Mouse (Mus musculus) adrenal gland, adult 18-20 months (tissue): ENCODE measurements around the gene Elf4. TPM values are rescaled to one million over a fixed set of nuclear protein-coding genes. Genes with fewer than 3 reads are reported as not detected.
"Not testable (repeated sequence)": the region's sequence is repeated elsewhere in the genome, so short reads cannot be mapped to it uniquely, and the experiment has no call there.

Source experiments
- DNase-seq, 2 experiments: peaks; one replicate each; pipeline ENCODE4 v3.0.0; 2021 to 2022; ENCODE audit warnings: low spot score in 2 of 2
- total RNA-seq, 2 experiments: library from RNA; stranded (reverse); gene quantifications; 1 replicate in 1 of 2; 2 replicates in 1 of 2; pipeline ENCODE4 v1.2.3; 2021

Gene Elf4
- total RNA-seq, 2 experiments from 2014 or later = 9.9 to 14.6 TPM

GRCm38 (mm10) chrX:48439036-48439435, 23.9 kb downstream of the Elf4 start:
- DNase-seq = no peak

DNA sequence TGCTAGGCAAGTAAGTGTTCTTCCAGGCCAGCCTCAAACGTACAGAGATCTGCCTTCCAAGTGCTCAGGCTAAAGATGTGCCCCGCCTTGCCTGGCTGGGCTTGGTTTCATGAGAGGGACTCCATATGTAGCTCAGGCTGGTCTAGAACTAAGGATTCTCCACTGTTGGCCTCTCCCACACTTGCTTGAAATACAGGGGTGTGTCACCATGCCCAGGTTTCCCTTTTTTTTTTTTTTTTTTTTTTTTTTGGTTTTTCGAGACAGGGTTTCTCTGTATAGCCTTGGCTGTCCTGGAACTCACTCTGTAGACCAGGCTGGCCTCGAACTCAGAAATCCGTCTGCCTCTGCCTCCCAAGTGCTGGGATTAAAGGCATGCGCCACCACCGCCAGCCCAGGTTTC, 26.9 kb downstream of the Elf4 start:
- not testable (repeated sequence) for DNase-seq

DNA sequence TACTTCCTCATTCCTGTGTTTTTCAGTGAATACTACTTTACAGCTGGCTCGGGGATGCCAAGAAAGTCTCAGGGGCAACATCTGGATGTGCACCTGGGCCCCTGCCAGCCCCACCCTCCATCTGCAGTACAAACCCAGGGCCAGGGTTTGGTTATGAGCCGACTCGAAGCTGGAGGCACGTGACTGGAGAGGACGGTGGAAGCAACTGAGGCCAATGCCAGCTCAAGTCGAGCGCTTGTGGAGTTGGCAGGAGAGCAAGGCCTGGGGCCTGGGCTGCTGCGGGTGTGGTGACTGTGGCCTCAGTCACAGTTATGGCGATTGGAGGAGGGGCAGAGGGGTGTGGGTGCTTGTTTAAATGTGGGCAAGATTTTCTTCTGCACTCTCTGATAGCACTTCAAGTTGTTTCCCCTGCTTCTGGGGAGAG, 27.4 kb downstream of the Elf4 start:
- DNase-seq = no peak

DNA sequence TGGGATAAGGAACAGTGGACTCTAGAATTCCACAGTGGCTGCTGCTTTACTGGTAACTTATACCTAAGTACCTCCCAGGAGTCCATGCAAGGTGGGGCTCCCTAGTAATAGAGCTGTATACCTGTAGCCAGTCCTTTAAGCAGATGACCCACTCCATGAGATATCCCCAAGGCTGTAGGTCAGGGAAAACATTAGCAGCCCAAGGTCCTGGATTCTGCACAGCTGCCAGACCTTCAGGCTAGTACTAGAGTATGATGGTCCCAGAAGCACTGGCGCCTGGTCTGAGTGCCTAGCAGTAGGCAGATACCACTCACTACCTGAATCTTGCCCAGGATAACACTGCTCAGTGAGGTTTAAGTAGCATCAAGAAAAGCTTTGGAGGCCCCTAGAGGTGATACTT, 28.7 kb downstream of the Elf4 start:
- DNase-seq = no peak

GRCm38 (mm10) chrX:48433527-48433899, 29.4 kb downstream of the Elf4 start:
- no peak for DNase-seq

- no peak for DNase-seq
Observed at GRCm38 (mm10) chrX:48432599-48433526, 30.1 kb downstream of the Elf4 start.

DNA sequence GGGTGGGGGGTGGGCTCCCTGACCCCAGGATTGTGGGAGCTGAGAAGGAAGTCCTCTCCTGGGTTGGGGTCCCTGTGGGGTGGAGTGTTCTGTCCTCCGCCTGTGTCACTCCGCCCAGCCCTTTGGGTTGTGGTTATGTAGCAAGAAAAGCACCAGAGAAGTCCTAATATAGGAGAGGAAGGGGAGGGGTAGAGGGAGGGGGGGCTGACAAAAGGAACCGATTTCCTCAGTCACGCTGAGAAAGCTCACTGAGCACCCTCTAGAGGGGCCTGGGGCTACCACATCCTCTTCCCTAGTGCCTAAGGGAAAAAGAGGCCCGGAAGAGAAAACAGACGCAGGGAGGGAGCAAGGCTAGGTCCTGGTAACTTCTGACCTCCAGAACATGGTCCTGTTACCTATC, 33.4 kb downstream of the Elf4 start:
- DNase-seq = no peak

GRCm38 (mm10) chrX:48429100-48429499, 33.8 kb downstream of the Elf4 start:
- no peak for DNase-seq

GRCm38 (mm10) chrX:48428642-48429041, 34.3 kb downstream of the Elf4 start:
- no peak for DNase-seq

GRCm38 (mm10) chrX:48428241-48428640, 34.7 kb downstream of the Elf4 start:
- DNase-seq = no peak

GRCm38 (mm10) chrX:48425280-48425679, 37.7 kb downstream of the Elf4 start:
- no peak for DNase-seq

DNA sequence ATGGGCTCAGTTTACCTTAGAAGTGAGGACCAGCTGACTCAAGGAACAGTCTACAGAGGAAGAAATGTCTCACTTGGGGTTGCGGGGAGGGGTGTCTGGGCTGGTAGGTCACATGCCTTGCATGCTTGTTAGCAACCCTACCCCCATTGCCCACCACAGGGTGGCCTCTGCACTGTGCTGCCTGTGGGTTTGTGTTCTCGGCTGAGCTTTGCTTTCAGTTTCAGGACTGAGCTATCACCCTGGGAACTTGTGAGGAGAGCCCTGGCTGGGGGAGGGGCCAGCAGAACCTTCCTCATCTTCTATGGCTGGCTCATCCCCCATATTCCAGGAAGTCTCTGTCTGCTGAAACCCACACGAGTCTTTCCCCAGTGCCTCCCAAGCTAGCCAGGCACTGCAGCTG, 38.3 kb downstream of the Elf4 start:
- DNase-seq = no peak

DNA sequence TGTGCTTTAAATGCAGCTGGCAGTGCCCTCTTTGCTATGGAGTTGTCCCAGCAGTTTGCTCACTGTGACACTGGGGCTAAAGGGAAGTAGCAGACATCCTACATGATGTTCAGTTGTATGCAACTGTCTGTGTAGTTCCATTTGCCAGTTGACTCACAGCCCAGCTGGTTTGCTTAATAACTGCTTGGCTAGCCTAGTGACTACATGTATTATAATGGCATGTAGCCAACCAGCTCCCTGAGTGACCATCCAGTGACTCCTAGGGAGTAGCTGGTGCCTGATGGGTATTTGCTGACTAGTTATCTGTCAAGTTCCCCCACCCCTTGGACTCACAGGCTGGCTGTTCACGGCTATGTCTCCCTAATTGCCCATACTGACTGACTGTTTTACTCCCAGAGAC, 39.3 kb downstream of the Elf4 start:
- DNase-seq = no peak

GRCm38 (mm10) chrX:48422986-48423385, 39.9 kb downstream of the Elf4 start:
- peak; percentile 67 to 70 for DNase-seq

- no peak for DNase-seq
Observed at GRCm38 (mm10) chrX:48418417-48418816, 44.5 kb downstream of the Elf4 start.

DNA sequence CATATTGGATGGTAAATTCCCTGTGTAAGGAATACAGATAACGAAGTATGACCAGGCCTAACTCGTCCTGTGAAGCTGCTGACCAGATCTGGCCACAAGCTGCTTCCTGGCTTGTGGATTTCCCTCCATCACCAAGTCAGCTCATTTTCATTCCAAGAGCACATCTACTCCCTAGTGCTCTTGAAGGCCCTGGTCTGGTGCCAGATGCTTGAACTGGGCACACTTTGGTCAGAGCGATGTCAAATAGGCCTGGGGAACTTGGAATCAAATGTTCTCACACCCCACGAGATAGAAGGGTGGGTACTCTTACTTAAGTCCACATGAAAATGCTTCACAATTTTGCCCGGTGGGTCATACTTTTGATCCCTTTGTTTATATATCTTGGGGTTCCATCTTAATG, 48.6 kb downstream of the Elf4 start:
- DNase-seq = no peak

- DNase-seq = no peak
Observed at GRCm38 (mm10) chrX:48412629-48413028, 50.3 kb downstream of the Elf4 start.

- DNase-seq = no peak
Observed at GRCm38 (mm10) chrX:48410388-48410776, 52.5 kb downstream of the Elf4 start.

DNA sequence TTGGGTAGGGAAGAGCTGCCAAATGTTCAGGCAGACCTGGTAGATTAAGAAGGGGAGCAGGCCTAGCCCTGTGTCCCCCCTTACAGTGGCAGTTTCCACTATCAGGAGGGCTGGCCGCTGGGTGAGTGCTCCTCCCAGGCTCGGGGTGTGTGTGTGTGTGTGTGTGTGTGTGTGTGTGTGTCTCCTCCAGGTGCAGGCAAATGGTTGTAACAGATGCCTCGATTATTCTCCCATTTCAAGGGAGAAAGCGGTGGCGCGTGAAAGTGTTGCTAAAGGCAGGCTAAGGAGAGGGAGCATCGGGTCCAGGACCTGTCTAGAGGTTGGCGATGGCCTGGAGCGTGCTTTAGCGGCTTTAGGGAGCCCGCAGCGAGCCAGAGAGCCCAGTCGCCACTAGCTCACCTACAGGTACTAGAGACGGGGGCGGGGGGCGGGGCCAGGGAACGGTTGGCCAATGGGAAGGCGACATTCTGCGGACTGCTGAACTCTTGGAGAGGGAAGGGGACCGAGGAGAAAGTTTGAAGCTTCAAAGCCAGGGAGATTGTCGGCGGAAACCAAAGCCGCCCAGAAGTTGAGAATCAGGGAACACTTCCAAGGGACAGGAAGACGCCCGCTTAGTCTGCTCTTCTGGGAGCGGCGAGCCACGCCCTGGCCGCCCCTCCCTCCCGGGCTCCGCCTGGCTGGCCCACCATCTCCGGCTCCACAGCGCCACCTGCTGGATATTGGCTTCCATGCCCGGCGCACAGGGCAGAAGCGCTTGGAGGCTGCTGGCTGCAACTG, 53.1 kb downstream of the Elf4 start:
- peak; percentile 89 to 90 for DNase-seq

- no peak for DNase-seq
Observed at GRCm38 (mm10) chrX:48405141-48405540, 57.8 kb downstream of the Elf4 start.

GRCm38 (mm10) chrX:48399994-48400393, 62.9 kb downstream of the Elf4 start:
- no peak for DNase-seq

DNA sequence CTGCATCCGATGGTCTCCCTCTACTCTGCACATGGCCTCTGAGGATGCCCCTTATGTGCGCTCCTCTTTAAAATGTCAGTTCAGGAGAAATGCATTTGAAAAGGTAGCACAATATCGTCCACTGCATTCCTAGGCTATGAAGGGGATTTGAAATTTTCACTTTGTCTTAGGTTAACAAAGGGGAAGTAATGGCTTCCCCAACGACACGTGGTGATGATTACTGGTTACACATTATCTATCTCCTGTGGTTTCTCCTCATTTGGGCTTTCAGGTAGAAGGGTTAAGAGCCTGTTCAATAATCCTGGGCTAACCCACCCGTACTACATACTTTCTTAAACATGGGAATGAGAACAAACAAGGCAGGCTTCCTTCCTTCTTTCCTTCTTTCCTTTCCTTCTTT, 73.6 kb downstream of the Elf4 start:
- DNase-seq = no peak
